In the genomic region with DNA sequence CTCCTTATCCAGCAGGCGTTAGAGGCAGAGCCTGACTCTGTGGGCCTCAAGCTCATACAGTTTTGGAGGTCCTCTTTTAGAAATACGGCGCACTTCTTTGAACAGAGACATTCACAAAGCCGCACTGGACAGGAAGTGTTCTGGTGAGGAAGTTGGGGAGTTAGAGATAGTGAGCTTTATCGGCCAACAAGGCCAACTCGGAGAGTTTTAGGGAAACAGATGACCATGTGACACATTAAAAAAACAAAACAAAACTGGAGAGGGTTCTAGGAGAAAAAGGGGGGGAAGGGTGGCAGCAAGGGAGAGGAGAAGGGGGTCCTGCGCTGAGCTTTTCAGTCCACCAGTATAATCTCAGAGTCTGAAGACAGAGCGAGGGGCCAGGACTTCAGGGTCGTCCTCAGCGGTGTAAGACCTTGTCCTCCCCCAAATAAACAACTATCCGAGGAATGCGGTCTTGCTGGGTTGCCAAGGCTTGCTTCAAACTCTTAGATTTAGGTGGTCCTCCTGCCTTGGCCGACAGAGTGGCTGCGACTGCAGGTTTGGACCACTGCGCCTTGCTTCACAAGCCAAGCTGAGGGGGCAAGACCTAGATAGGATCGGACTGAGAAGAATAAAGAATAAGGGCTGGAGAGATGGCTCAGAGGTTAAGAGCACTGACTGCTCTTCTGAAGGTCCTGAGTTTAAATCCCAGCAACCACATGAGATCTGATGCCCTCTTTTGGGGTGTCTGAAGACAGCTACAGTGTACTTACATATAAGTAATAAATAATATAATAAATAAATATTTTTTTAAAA, we compare ENCODE assay signal across 10 mouse cellular contexts. TPM values are rescaled to one million over a fixed set of nuclear protein-coding genes. Genes with fewer than 3 reads are reported as not detected.
DNase-seq lines count a peak whose midpoint lies in the region; ATAC-seq and TF ChIP-seq lines count a peak whose summit lies in the region.
"Had no signal": no experiment of that assay in that cellular context is flagged by ENCODE, and none has a peak within 500 bp of the region (broad histone marks: within the 10 kb centered on the region; RNA-seq: fewer than 3 reads in every experiment).

No protein-coding gene starts in this region.

- TF ChIP-seq CTCF in cortical plate, adult 2 months (IDR thresholded peaks at IDR 0.05; ENCODE audit: extremely low read depth, insufficient read depth, low read length): no peak
- no peak for TF ChIP-seq CTCF in liver, embryonic 14.5 days (IDR thresholded peaks at IDR 0.05; ENCODE audit: low read depth)

- 9% methylated on average over 16 of the region's 16 CpGs for WGBS in liver, embryonic 14.5 days (ENCODE audit: insufficient replicate concordance)
- 66% methylated on average over 16 of the region's 16 CpGs for WGBS in hindbrain, embryonic 11.5 days

- no peaks in the 10 kb centered on the region for H3K27me3 ChIP-seq in liver, embryonic 14.5 days (ENCODE audit: control insufficient read depth, insufficient read depth, low read length)
- H3K27me3 ChIP-seq in hindbrain, embryonic 11.5 days (ENCODE audit: control insufficient read depth, insufficient read depth, low read length): no peaks in the 10 kb centered on the region

- H3K4me3 ChIP-seq in cortical plate, adult 2 months (ENCODE audit: insufficient read depth, low read length): no peak overlapping the region
- H3K4me3 ChIP-seq in liver, embryonic 14.5 days (ENCODE audit: insufficient read depth in 1 of 2, low read depth in 2 of 2, low read length in 2 of 2): 0 out of 4 replicates have a peak overlapping the region, but pooled peaks of 1 of the 2 experiments have one; percentile 14
- H3K4me3 ChIP-seq in hindbrain, embryonic 11.5 days (ENCODE audit: low read depth, low read length): no peak overlapping the region

- TF ChIP-seq EP300 in liver, embryonic 14.5 days (IDR thresholded peaks at IDR 0.05; ENCODE audit: low read depth): no peak

- H3K4me1 ChIP-seq in cortical plate, adult 2 months (ENCODE audit: control insufficient read depth, insufficient read depth, low read length): no peaks in the 10 kb centered on the region
- H3K4me1 ChIP-seq in liver, embryonic 14.5 days (replicated peaks; ENCODE audit: control insufficient read depth in 2 of 2, insufficient read depth in 2 of 2, low read length in 1 of 2): peaks cover 6 to 17% of the 10 kb centered on the region in 2 experiments
- H3K4me1 ChIP-seq in hindbrain, embryonic 11.5 days (replicated peaks; ENCODE audit: control insufficient read depth, insufficient read depth, low read length): no peaks in the 10 kb centered on the region

- DNase-seq in kidney, adult 18-20 months: peak; percentile 25
- no peak for DNase-seq in kidney, postnatal 10 days
- DNase-seq in 416B (ENCODE audit: low read depth): peak; percentile 97
- no peak for DNase-seq in liver, embryonic 14.5 days (ENCODE audit: low read depth in 3 of 3, low spot score in 3 of 3)
- no peak for DNase-seq in hindbrain, embryonic 11.5 days (ENCODE audit: low spot score)
- DNase-seq in left cerebral cortex, postnatal 25 days (ENCODE audit: low spot score in 2 of 2): no peak
- DNase-seq: embryo, embryonic 11 days; right cerebral cortex, postnatal 4 days had no signal

- H3K4me2 ChIP-seq in liver, embryonic 14.5 days (ENCODE audit: low read depth): peak overlapping the region; percentile 48
- no peak overlapping the region for H3K4me2 ChIP-seq in hindbrain, embryonic 11.5 days (replicated peaks; ENCODE audit: low read depth, low read length)

- peak overlapping the region; percentile 50 for H3K9ac ChIP-seq in liver, embryonic 14.5 days (replicated peaks)
- H3K9ac ChIP-seq in hindbrain, embryonic 11.5 days (ENCODE audit: low read depth, low read length): no peak overlapping the region

- H3K9me3 ChIP-seq in liver, embryonic 14.5 days (ENCODE audit: control insufficient read depth, low read length): peaks cover 4% of the 10 kb centered on the region
- no peaks in the 10 kb centered on the region for H3K9me3 ChIP-seq in hindbrain, embryonic 11.5 days (ENCODE audit: control insufficient read depth, low read length)

- peak; percentile 29; the same call in 1 of the 2 replicates for ATAC-seq in liver, embryonic 14.5 days (ENCODE audit: insufficient read depth)
- ATAC-seq in cerebellum, adult (ENCODE audit: insufficient number of reproducible peaks, low FRiP score, low TSS enrichment): no peak
- ATAC-seq in hindbrain, embryonic 11.5 days (ENCODE audit: low FRiP score): no peak

- TF ChIP-seq POLR2A in cortical plate, adult 2 months (IDR thresholded peaks at IDR 0.05; ENCODE audit: extremely low read depth, insufficient read depth, low read length): no peak

- H3K27ac ChIP-seq in cortical plate, adult 2 months (ENCODE audit: insufficient read depth, low read length): peak overlapping the region; percentile 87
- H3K27ac ChIP-seq in liver, embryonic 14.5 days: peak overlapping the region; percentile 22; the same call in 1 of the 2 replicates
- no peak overlapping the region for H3K27ac ChIP-seq in hindbrain, embryonic 11.5 days (ENCODE audit: low read depth, low read length)

- intact Hi-C loops in left cerebral cortex, postnatal 25 days (cut with DNase I): no loop called here

- H3K36me3 ChIP-seq in liver, embryonic 14.5 days (replicated peaks; ENCODE audit: control insufficient read depth, insufficient read depth, low read depth): no peaks in the 10 kb centered on the region
- no peaks in the 10 kb centered on the region for H3K36me3 ChIP-seq in hindbrain, embryonic 11.5 days (ENCODE audit: control insufficient read depth, insufficient read depth, low read length)

RNA-seq across cellular contexts. Expression of a gene that starts 7.2 kb away (rescaled TPM):
- polyA plus RNA-seq in cortical plate, adult 2 months (2012; rRNA removed): 438 and 447 TPM in 2 replicates
- 46.2 and 57.4 TPM in 2 replicates for polyA plus RNA-seq in liver, embryonic 14.5 days (2012; rRNA removed)
- 74.5 and 87.6 TPM in 2 replicates for polyA plus RNA-seq in liver, embryonic 14.5 days (2014; fragmentation: Nextera tagmentation; extraction: Ambion mirVana)
- 85.4 and 88.6 TPM in 2 replicates for polyA plus RNA-seq in hindbrain, embryonic 11.5 days (2014; fragmentation: Nextera tagmentation; extraction: Ambion mirVana)
- total RNA-seq in left cerebral cortex, postnatal 25 days (2021): 100 to 1,000 TPM; 342 to 363 TPM

RNA-seq across cellular contexts. Expression of a gene that starts 16.2 kb away (rescaled TPM):
- polyA plus RNA-seq in cortical plate, adult 2 months (2012; rRNA removed): 0.96 and 1.3 TPM in 2 replicates
- polyA plus RNA-seq in liver, embryonic 14.5 days (2012; rRNA removed): 18.7 and 19.6 TPM in 2 replicates
- polyA plus RNA-seq in liver, embryonic 14.5 days (2014; fragmentation: Nextera tagmentation; extraction: Ambion mirVana): 14.9 and 16.8 TPM in 2 replicates
- polyA plus RNA-seq in hindbrain, embryonic 11.5 days (2014; fragmentation: Nextera tagmentation; extraction: Ambion mirVana): 1.1 and 1.3 TPM in 2 replicates
- total RNA-seq in left cerebral cortex, postnatal 25 days (2021): 1 to 10 TPM in 1 of 2 experiments, under 1 TPM in 1; 0.82 to 1.0 TPM

RNA-seq across cellular contexts. Expression of a gene that starts 33.0 kb away (rescaled TPM):
- 5.5 and 6.2 TPM in 2 replicates for polyA plus RNA-seq in cortical plate, adult 2 months (2012; rRNA removed)
- 1.8 and 2.0 TPM in 2 replicates for polyA plus RNA-seq in liver, embryonic 14.5 days (2012; rRNA removed)
- polyA plus RNA-seq in liver, embryonic 14.5 days (2014; fragmentation: Nextera tagmentation; extraction: Ambion mirVana): 2.2 and 3.2 TPM in 2 replicates
- polyA plus RNA-seq in hindbrain, embryonic 11.5 days (2014; fragmentation: Nextera tagmentation; extraction: Ambion mirVana): 3.0 TPM in 2 replicates
- 1 to 10 TPM; 7.0 to 7.4 TPM for total RNA-seq in left cerebral cortex, postnatal 25 days (2021)

RNA-seq across cellular contexts. Expression of a gene that starts 37.0 kb away (rescaled TPM):
- 5.3 and 5.7 TPM in 2 replicates for polyA plus RNA-seq in cortical plate, adult 2 months (2012; rRNA removed)
- polyA plus RNA-seq in liver, embryonic 14.5 days (2012; rRNA removed): 1.4 and 1.5 TPM in 2 replicates
- 0.83 and 0.97 TPM in 2 replicates for polyA plus RNA-seq in liver, embryonic 14.5 days (2014; fragmentation: Nextera tagmentation; extraction: Ambion mirVana)
- polyA plus RNA-seq in hindbrain, embryonic 11.5 days (2014; fragmentation: Nextera tagmentation; extraction: Ambion mirVana): 1.4 and 2.5 TPM in 2 replicates
- 1 to 10 TPM; 7.0 to 7.1 TPM for total RNA-seq in left cerebral cortex, postnatal 25 days (2021)

RNA-seq across cellular contexts. Expression of a gene that starts 44.7 kb away (rescaled TPM):
- polyA plus RNA-seq in cortical plate, adult 2 months (2012; rRNA removed): 34.6 and 34.7 TPM in 2 replicates
- polyA plus RNA-seq in liver, embryonic 14.5 days (2012; rRNA removed): 17.5 and 24.8 TPM in 2 replicates
- polyA plus RNA-seq in liver, embryonic 14.5 days (2014; fragmentation: Nextera tagmentation; extraction: Ambion mirVana): 39.5 and 49.2 TPM in 2 replicates
- polyA plus RNA-seq in hindbrain, embryonic 11.5 days (2014; fragmentation: Nextera tagmentation; extraction: Ambion mirVana): 93.2 and 100 TPM in 2 replicates
- 10 to 100 TPM; 53.0 to 53.8 TPM for total RNA-seq in left cerebral cortex, postnatal 25 days (2021)

Comparison
In these comparisons a context has a peak if more than half of its experiments do, and no peak if none do; other contexts are left out.
1. DNase-seq: peak in kidney, adult 18-20 months (single experiment) and 416B (single experiment); none in kidney, postnatal 10 days (single experiment), liver, embryonic 14.5 days (0 of 3), hindbrain, embryonic 11.5 days (single experiment) and left cerebral cortex, postnatal 25 days (0 of 2).